Mouse (Mus musculus): ENCODE results near the gene Ino80e. TPM values are rescaled to one million over a fixed set of nuclear protein-coding genes. Genes with fewer than 3 reads are reported as not detected.

Gene Ino80e
- polyA plus RNA-seq (2015; fragmentation: Nextera tagmentation; extraction: Ambion mirVana) = 45.1 and 48.6 TPM in 2 replicates

GRCm38 (mm10) chr7:126862147-126862784, at the start of gene Ino80e:
Ino80e (minus strand) TSS chr7:126862377.

GRCm38 (mm10) chr7:126884286-126885164, 22.3 kb upstream of the Ino80e start, which contains the start of gene Taok2:
Taok2 (minus strand) TSS chr7:126884703.

GRCm38 (mm10) chr7:126861429-126862130, 597 bp downstream of the Ino80e start, which contains the start of gene Hirip3:
Hirip3 (plus strand) TSS chr7:126861972.

GRCm38 (mm10) chr7:126847116-126847420, 15.1 kb downstream of the Ino80e start, which contains the start of gene Doc2a:
Doc2a (plus strand) TSS chr7:126847416.

GRCm38 (mm10) chr7:126831539-126831938, 30.6 kb downstream of the Ino80e start, which contains the start of gene 4930451I11Rik:
4930451I11Rik (minus strand) TSS chr7:126831639.

Other genes with a start within 250 kb of the Ino80e start
- 62.7 and 73.5 TPM in 2 replicates for gene Nupr1, start 231.5 kb downstream of the Ino80e start, polyA plus RNA-seq (2015; fragmentation: Nextera tagmentation; extraction: Ambion mirVana)
- gene Sgf29, start 213.1 kb downstream of the Ino80e start, polyA plus RNA-seq (2015; fragmentation: Nextera tagmentation; extraction: Ambion mirVana) = 24.1 and 28.7 TPM in 2 replicates
- gene Sult1a1, start 185.9 kb downstream of the Ino80e start, polyA plus RNA-seq (2015; fragmentation: Nextera tagmentation; extraction: Ambion mirVana) = 16.8 and 17.8 TPM in 2 replicates
- 81.7 and 98.8 TPM in 2 replicates for gene Bola2, start 167.0 kb downstream of the Ino80e start, polyA plus RNA-seq (2015; fragmentation: Nextera tagmentation; extraction: Ambion mirVana)
- gene Slx1b, start 166.6 kb downstream of the Ino80e start, polyA plus RNA-seq (2015; fragmentation: Nextera tagmentation; extraction: Ambion mirVana) = 4.7 and 5.1 TPM in 2 replicates
- 15.1 and 33.5 TPM in 2 replicates for gene Coro1a, start 154.6 kb downstream of the Ino80e start, polyA plus RNA-seq (2015; fragmentation: Nextera tagmentation; extraction: Ambion mirVana)
- gene Mapk3, start 102.8 kb downstream of the Ino80e start, polyA plus RNA-seq (2015; fragmentation: Nextera tagmentation; extraction: Ambion mirVana) = 58.5 and 65.2 TPM in 2 replicates
- gene Gdpd3, start 96.0 kb downstream of the Ino80e start, polyA plus RNA-seq (2015; fragmentation: Nextera tagmentation; extraction: Ambion mirVana) = 7.6 and 8.7 TPM in 2 replicates
- gene Ypel3, start 85.4 kb downstream of the Ino80e start, polyA plus RNA-seq (2015; fragmentation: Nextera tagmentation; extraction: Ambion mirVana) = 67.6 and 97.6 TPM in 2 replicates
- gene Tbx6, start 80.9 kb downstream of the Ino80e start, polyA plus RNA-seq (2015; fragmentation: Nextera tagmentation; extraction: Ambion mirVana) = 0.12 and 0.15 TPM in 2 replicates
- gene Ppp4c, start 69.9 kb downstream of the Ino80e start, polyA plus RNA-seq (2015; fragmentation: Nextera tagmentation; extraction: Ambion mirVana) = 111 and 119 TPM in 2 replicates
- 0.17 and 0.30 TPM in 2 replicates for gene Fam57b, start 64.7 kb downstream of the Ino80e start, polyA plus RNA-seq (2015; fragmentation: Nextera tagmentation; extraction: Ambion mirVana)
- not detected in 2 replicates for gene 4930451I11Rik, start 30.7 kb downstream of the Ino80e start, polyA plus RNA-seq (2015; fragmentation: Nextera tagmentation; extraction: Ambion mirVana)
- 0.08 TPM in 1 of 2 replicates, not detected in the other for gene Doc2a, start 15.0 kb downstream of the Ino80e start, polyA plus RNA-seq (2015; fragmentation: Nextera tagmentation; extraction: Ambion mirVana)
- 9.5 and 10.4 TPM in 2 replicates for gene Hirip3, start 405 bp downstream of the Ino80e start, polyA plus RNA-seq (2015; fragmentation: Nextera tagmentation; extraction: Ambion mirVana)
- gene Taok2, start 22.3 kb upstream of the Ino80e start, polyA plus RNA-seq (2015; fragmentation: Nextera tagmentation; extraction: Ambion mirVana) = 18.7 and 20.2 TPM in 2 replicates
- 34.6 and 38.2 TPM in 2 replicates for gene Tmem219, start 60.5 kb upstream of the Ino80e start, polyA plus RNA-seq (2015; fragmentation: Nextera tagmentation; extraction: Ambion mirVana)
- gene Kctd13, start 66.5 kb upstream of the Ino80e start, polyA plus RNA-seq (2015; fragmentation: Nextera tagmentation; extraction: Ambion mirVana) = 9.1 and 9.7 TPM in 2 replicates
- not detected in 2 replicates for gene Asphd1, start 87.2 kb upstream of the Ino80e start, polyA plus RNA-seq (2015; fragmentation: Nextera tagmentation; extraction: Ambion mirVana)
- gene Sez6l2, start 88.2 kb upstream of the Ino80e start, polyA plus RNA-seq (2015; fragmentation: Nextera tagmentation; extraction: Ambion mirVana) = 0.19 and 0.22 TPM in 2 replicates
- 95.8 and 103 TPM in 2 replicates for gene Cdipt, start 113.5 kb upstream of the Ino80e start, polyA plus RNA-seq (2015; fragmentation: Nextera tagmentation; extraction: Ambion mirVana)
- gene Cdiptos, start 113.7 kb upstream of the Ino80e start, polyA plus RNA-seq (2015; fragmentation: Nextera tagmentation; extraction: Ambion mirVana) = 1.7 and 1.9 TPM in 2 replicates
- 34.3 and 38.8 TPM in 2 replicates for gene Mvp, start 152.2 kb upstream of the Ino80e start, polyA plus RNA-seq (2015; fragmentation: Nextera tagmentation; extraction: Ambion mirVana)
- gene Pagr1b, start 154.1 kb upstream of the Ino80e start, polyA plus RNA-seq (2015; fragmentation: Nextera tagmentation; extraction: Ambion mirVana) = 0.49 TPM in 1 of 2 replicates, not detected in the other
- gene Pagr1a, start 155.0 kb upstream of the Ino80e start, polyA plus RNA-seq (2015; fragmentation: Nextera tagmentation; extraction: Ambion mirVana) = 7.9 and 36.8 TPM in 2 replicates
- 5.0 and 26.8 TPM in 2 replicates for gene Gm42742, start 158.7 kb upstream of the Ino80e start, polyA plus RNA-seq (2015; fragmentation: Nextera tagmentation; extraction: Ambion mirVana)
- gene Prrt2, start 158.8 kb upstream of the Ino80e start, polyA plus RNA-seq (2015; fragmentation: Nextera tagmentation; extraction: Ambion mirVana) = 2.7 and 3.0 TPM in 2 replicates
- 20.4 and 22.4 TPM in 2 replicates for gene Maz, start 164.7 kb upstream of the Ino80e start, polyA plus RNA-seq (2015; fragmentation: Nextera tagmentation; extraction: Ambion mirVana)
- gene Kif22, start 180.1 kb upstream of the Ino80e start, polyA plus RNA-seq (2015; fragmentation: Nextera tagmentation; extraction: Ambion mirVana) = 17.9 and 21.4 TPM in 2 replicates
- gene Zg16, start 225.0 kb upstream of the Ino80e start, polyA plus RNA-seq (2015; fragmentation: Nextera tagmentation; extraction: Ambion mirVana) = not detected in 2 replicates
- gene AI467606, start 229.0 kb upstream of the Ino80e start, polyA plus RNA-seq (2015; fragmentation: Nextera tagmentation; extraction: Ambion mirVana) = 2.3 and 6.4 TPM in 2 replicates